ENCODE assay signal across 25 mouse cellular contexts in genomic region chr12:99496945-99497344, GRCm38 (mm10).
"Had no signal": no experiment of that assay in that cellular context is flagged by ENCODE, and none has a peak within 500 bp of the region (broad histone marks: within the 10 kb centered on the region; RNA-seq: fewer than 3 reads in every experiment).

No protein-coding gene starts in this region.

- H3K4me1 ChIP-seq: kidney, embryonic 15.5 days; limb, embryonic 15.5 days had no signal

- ATAC-seq: liver, postnatal 0 days; lung, postnatal 0 days had no signal

- H3K9ac ChIP-seq: kidney, embryonic 15.5 days; limb, embryonic 12.5 days; limb, embryonic 15.5 days; liver, embryonic 14.5 days; liver, postnatal 0 days; lung, embryonic 14.5 days; neural tube, embryonic 13.5 days had no signal

- H3K4me2 ChIP-seq: kidney, embryonic 15.5 days; limb, embryonic 12.5 days; limb, embryonic 15.5 days; liver, embryonic 11.5 days; lung, embryonic 14.5 days; midbrain, embryonic 11.5 days; neural tube, embryonic 13.5 days had no signal

- H3K4me3 ChIP-seq: kidney, embryonic 15.5 days; left cerebral cortex, adult 2 months; limb, embryonic 12.5 days; limb, embryonic 15.5 days; myocyte; neural tube, embryonic 13.5 days had no signal

- H3K27ac ChIP-seq: kidney, embryonic 15.5 days; left cerebral cortex, adult 2 months; limb, embryonic 12.5 days; limb, embryonic 15.5 days; liver, embryonic 14.5 days; macrophage; neural tube, embryonic 13.5 days; stomach, postnatal 0 days had no signal

- H3K36me3 ChIP-seq: kidney, embryonic 15.5 days; limb, embryonic 15.5 days; neural tube, embryonic 13.5 days had no signal

- DNase-seq: kidney, adult 11 months; kidney, adult 8-10 months; kidney, postnatal 10 days; kidney, postnatal 36 days; layer of hippocampus, postnatal 36 days; liver, postnatal 0 days; lung, embryonic 14.5 days; midbrain, embryonic 14.5 days; retina, postnatal 1 day; right cerebral cortex, postnatal 25 days; thymus, adult 2 months; thymus, postnatal 14 days; thymus, postnatal 4 days had no signal

- H3K9me3 ChIP-seq: kidney, embryonic 15.5 days; limb, embryonic 15.5 days; neural tube, embryonic 13.5 days had no signal

- H3K27me3 ChIP-seq: kidney, embryonic 15.5 days; limb, embryonic 12.5 days; limb, embryonic 15.5 days; neural tube, embryonic 13.5 days had no signal
